Mouse (Mus musculus): ENCODE measurements around the gene Mpp4. TPM values are rescaled to one million over a fixed set of nuclear protein-coding genes. Genes with fewer than 3 reads are reported as not detected.

The Mpp4 gene
- polyA plus RNA-seq, 1 experiment from 2014 or later: 0.20 TPM

DNA sequence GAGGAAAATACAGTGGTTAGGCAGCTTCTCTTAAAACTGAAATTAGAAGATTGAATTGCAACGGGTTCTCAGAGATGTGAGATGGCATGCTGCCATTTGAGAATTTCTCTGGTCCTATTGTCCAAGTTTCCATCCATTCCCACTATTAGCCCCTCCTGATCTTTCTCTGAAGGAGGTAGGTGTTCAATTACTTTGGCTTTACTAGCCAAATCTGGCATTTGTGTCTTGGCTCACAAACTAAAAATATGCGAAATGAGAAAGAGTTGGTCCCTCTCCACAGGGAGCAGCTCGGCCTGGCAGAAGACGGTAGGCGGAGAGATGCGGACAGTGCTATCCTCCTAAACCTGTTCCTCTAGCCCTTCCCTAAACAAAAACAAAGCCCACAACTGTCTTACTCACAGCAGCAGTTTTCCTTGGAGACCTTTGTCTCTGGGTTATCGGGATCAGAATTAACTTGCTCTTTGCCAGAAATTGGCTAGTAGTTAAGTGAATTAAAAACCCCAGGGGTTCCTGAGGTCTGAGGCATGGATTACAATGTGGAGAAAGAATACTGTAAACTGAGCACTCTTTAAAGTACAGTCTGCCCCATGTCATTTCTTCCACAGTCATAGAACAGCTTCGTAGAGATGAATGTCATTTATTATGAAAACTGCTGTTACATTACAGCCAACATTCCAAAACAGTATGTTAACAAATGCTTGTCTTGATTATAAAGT lies 722 bp downstream of the Mpp4 start:
- WGBS: 82% methylated on average over 8 of the region's 8 CpGs
- DNase-seq (ENCODE audit: low spot score): no peak

DNA sequence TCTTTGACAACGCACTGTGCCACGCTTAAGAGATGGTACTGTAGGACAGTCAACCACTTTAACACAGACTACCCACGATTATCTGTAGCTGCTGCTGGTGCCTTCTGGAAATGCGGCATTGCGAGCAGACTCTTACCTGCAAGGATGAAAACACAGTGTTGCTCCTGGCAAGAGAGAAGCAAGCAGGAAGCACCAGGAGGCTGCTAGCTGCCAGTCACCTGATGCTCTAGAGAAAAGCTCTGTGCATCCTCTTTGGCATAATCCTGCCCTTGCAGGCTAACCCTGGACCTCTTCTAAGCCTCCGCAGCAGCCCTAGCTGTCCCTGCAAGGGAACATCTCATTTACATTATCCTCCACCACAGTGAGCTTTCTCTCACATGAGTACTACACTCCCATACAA lies 1.8 kb downstream of the Mpp4 start:
- Histone ChIP-seq H3K4me1 (no peaks in the 10 kb centered on the region), H3K4me3 (no peak overlapping the region), H3K27me3 (ENCODE audit: low read depth, poor library complexity, severe bottlenecking) (no peaks in the 10 kb centered on the region), H3K9me3 (replicated peaks) (no peaks in the 10 kb centered on the region), H3K27ac (no peak overlapping the region), H3K36me3 (peaks cover 21% of the 10 kb centered on the region)
- no peak for DNase-seq (ENCODE audit: low spot score)
- 81% methylated on average over 6 of the region's 6 CpGs for WGBS

More for the DNA sequence above, 722 bp downstream of the Mpp4 start:
- H3K9me3 ChIP-seq (replicated peaks): no peaks in the 10 kb centered on the region
- no peaks in the 10 kb centered on the region for H3K27me3 ChIP-seq (ENCODE audit: low read depth, poor library complexity, severe bottlenecking)
- no peak overlapping the region for H3K27ac ChIP-seq
- H3K4me3 ChIP-seq: no peak overlapping the region
- peaks cover 32% of the 10 kb centered on the region for H3K36me3 ChIP-seq
- H3K4me1 ChIP-seq: no peaks in the 10 kb centered on the region

DNA sequence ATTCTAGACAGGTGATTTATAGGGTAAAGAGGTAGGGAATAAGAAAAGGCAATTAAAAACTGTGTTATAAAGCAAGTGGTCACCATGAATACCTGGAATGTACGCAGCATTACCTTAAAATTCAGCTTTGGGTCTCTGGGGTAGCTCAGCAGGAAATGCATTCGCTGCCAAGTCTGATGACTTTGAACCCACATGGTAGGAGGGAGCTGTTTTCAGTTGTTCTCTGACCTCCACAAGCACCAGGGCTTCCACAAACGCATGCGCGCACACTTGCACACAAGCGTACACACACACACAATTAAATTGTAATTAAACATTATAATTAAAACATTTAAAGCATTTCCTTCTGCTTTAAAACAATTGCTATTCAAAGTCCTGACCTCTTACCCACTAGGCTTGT lies 2.3 kb downstream of the Mpp4 start:
- Histone ChIP-seq H3K36me3 (peaks cover 19% of the 10 kb centered on the region), H3K9me3 (replicated peaks) (no peaks in the 10 kb centered on the region), H3K4me1 (no peaks in the 10 kb centered on the region), H3K4me3 (no peak overlapping the region), H3K27ac (no peak overlapping the region), H3K27me3 (ENCODE audit: low read depth, poor library complexity, severe bottlenecking) (no peaks in the 10 kb centered on the region)
- DNase-seq (ENCODE audit: low spot score): no peak
- WGBS: 84% methylated on average over 6 of the region's 6 CpGs

DNA sequence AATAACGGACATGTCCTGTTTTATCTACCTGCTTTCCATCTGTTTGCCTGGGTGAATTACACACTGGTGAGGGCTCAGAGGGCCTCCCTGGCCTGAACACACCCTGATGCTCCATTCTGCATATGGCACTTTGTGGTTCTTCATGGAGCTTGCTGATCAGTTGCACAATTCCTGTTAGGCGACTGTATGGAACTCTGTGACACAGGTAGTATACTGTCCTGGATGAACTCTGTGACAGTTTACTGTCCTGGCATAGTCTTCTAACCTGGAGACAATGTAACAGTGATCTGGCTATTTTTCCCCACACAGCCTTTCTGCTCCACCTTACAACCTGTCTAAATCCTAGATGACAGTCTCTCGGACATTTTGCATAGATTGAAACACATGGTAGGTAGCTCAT lies 4.1 kb downstream of the Mpp4 start:
- DNase-seq (ENCODE audit: low spot score): no peak
- Histone ChIP-seq H3K9me3 (replicated peaks) (no peaks in the 10 kb centered on the region), H3K4me1 (no peaks in the 10 kb centered on the region), H3K27ac (no peak overlapping the region), H3K36me3 (peaks cover 16% of the 10 kb centered on the region), H3K27me3 (ENCODE audit: low read depth, poor library complexity, severe bottlenecking) (no peaks in the 10 kb centered on the region), H3K4me3 (no peak overlapping the region)
- 88% methylated on average over 3 of the region's 3 CpGs for WGBS

DNA sequence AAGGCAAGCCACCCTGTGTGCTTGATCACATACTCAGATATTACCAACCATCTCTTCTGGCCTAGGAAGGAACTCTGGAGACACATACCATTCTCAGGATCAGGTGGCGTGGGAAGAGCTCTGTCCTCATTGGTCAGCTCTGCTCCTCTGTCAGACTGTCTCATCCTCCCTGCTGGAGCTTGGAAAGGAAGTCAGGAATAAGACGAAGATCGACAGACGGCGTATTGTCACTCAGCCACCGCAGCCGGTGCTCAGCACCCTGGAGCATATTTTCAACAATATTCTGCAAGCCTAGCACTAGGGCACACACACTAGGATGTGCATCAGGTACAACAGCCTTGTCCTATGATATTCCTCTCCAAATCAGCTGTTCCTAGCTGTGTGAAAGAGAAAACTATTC lies 4.7 kb downstream of the Mpp4 start:
- 89% methylated on average over 7 of the region's 7 CpGs for WGBS
- Histone ChIP-seq H3K36me3 (peaks cover 13% of the 10 kb centered on the region), H3K27ac (no peak overlapping the region), H3K4me1 (no peaks in the 10 kb centered on the region), H3K27me3 (ENCODE audit: low read depth, poor library complexity, severe bottlenecking) (no peaks in the 10 kb centered on the region), H3K9me3 (replicated peaks) (no peaks in the 10 kb centered on the region), H3K4me3 (no peak overlapping the region)
- no peak for DNase-seq (ENCODE audit: low spot score)

DNA sequence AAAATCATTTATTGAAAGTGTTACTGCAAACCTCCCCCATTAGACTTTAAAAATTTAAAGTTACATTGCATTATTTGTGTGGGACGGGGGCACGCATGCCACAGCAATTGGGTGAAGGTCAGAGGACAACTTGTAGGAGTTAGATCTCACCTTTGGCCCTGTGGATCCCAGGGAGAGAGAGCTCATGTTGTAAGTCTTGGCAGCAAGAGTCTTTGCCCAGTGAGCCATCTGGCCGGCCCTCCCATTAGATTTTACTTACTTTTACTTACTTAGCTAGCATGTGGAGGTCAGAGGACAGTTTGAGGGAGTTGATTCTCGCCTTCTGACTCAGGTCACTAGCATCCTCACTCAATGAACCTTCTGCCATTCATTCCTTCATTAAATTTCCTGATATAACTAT lies 5.3 kb downstream of the Mpp4 start:
- no peaks in the 10 kb centered on the region for H3K9me3 ChIP-seq (replicated peaks)

DNA sequence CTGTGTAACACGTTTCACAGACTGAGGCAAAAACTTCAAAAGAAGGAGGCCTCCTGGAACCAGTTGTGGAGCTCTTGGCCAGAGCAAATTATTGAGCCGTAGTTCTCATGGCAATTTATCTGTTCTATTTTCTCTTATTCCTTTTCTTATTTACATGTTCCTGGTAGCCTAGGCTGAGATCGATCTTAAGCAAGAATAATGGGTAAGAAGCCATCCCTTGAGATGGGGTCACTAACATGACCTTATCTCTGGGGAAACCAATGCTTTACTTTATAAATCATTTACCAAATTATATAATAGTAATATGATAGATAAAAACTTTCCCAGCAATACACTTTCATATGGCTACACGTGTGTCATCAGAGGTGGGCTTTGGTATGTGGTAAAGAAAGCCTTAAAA lies 10.8 kb downstream of the Mpp4 start:
- Histone ChIP-seq H3K27ac (no peak overlapping the region), H3K4me3 (no peak overlapping the region), H3K9me3 (replicated peaks) (no peaks in the 10 kb centered on the region), H3K36me3 (no peaks in the 10 kb centered on the region), H3K4me1 (no peaks in the 10 kb centered on the region), H3K27me3 (ENCODE audit: low read depth, poor library complexity, severe bottlenecking) (no peaks in the 10 kb centered on the region)
- DNase-seq (ENCODE audit: low spot score): no peak
- WGBS: 81% methylated on average over 4 of the region's 4 CpGs

More for the DNA sequence above, 5.3 kb downstream of the Mpp4 start:
- peaks cover 6% of the 10 kb centered on the region for H3K36me3 ChIP-seq
- H3K4me3 ChIP-seq: no peak overlapping the region
- WGBS: 86% methylated on average over 4 of the region's 4 CpGs
- H3K27ac ChIP-seq: no peak overlapping the region
- DNase-seq (ENCODE audit: low spot score): no peak
- H3K27me3 ChIP-seq (ENCODE audit: low read depth, poor library complexity, severe bottlenecking): no peaks in the 10 kb centered on the region
- no peaks in the 10 kb centered on the region for H3K4me1 ChIP-seq

DNA sequence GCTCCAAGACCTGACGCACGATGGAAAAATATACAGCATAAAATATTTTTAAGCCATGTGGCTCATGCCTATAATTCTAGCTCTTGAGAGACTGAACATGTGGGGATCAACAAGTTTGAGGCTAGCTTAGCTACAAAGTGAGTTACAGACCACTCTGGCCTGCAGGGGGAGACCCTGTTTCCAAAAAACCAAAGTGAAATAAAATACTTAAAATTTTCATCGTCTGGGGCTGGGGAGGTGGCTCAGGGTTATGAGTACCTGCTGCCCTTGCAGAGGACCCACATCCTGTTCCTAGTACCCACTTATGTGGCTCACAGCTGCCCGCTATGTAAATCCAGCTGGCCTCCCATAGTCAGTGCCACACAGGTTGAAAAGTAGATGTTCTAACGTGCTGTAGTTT lies 12.6 kb downstream of the Mpp4 start:
- DNase-seq (ENCODE audit: low spot score): no peak
- Histone ChIP-seq H3K36me3 (no peaks in the 10 kb centered on the region), H3K9me3 (replicated peaks) (no peaks in the 10 kb centered on the region), H3K4me3 (no peak overlapping the region), H3K27ac (no peak overlapping the region), H3K27me3 (ENCODE audit: low read depth, poor library complexity, severe bottlenecking) (no peaks in the 10 kb centered on the region), H3K4me1 (no peaks in the 10 kb centered on the region)
- WGBS: 82% methylated on average over 5 of the region's 5 CpGs

DNA sequence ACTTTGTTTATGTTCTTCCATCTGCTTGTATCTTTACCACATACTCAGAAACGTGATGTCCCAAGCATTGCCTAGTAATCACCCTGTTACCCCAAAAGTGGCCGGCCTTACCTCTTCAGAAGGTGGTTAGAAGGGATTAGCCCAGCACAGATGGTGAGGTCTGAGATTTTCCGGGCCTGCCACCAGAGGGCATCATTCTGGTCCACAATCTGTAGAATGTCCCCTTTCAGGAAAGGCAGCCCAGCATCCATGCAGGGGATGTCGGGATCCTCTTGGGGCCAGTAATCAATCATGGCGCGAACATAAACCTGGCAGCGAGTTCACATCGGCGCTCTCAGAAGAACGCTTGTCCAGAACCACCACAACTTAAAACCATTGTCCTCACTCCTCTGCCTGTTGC lies 18.6 kb downstream of the Mpp4 start:
- no peaks in the 10 kb centered on the region for H3K27me3 ChIP-seq (ENCODE audit: low read depth, poor library complexity, severe bottlenecking)
- H3K4me3 ChIP-seq: no peak overlapping the region
- no peaks in the 10 kb centered on the region for H3K9me3 ChIP-seq (replicated peaks)
- no peak overlapping the region for H3K27ac ChIP-seq
- peak; percentile 38 for DNase-seq (ENCODE audit: low spot score)
- no peaks in the 10 kb centered on the region for H3K36me3 ChIP-seq
- no peaks in the 10 kb centered on the region for H3K4me1 ChIP-seq
- 76% methylated on average over 10 of the region's 10 CpGs for WGBS

DNA sequence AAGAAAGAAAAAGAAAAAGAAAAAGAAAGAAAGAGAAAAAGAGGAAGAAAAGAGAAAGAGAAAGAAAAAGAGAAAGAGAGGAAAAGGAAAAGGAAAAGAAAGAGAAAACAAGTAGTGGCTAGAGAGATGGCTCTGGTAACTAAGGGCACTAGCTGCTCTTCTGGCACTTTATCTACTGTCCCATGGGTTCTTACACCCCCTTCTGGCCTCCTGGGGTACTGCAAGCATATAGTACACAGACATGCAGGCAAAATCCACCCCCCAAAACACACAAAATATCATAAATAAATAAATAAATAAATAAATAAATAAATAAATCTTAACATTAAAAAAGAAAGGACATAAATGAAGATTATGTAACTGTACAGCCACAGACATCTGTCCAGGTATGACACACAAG lies 20.4 kb downstream of the Mpp4 start:
- peak; percentile 68 for DNase-seq (ENCODE audit: low spot score)
- H3K27me3 ChIP-seq (ENCODE audit: low read depth, poor library complexity, severe bottlenecking): no peaks in the 10 kb centered on the region

DNA sequence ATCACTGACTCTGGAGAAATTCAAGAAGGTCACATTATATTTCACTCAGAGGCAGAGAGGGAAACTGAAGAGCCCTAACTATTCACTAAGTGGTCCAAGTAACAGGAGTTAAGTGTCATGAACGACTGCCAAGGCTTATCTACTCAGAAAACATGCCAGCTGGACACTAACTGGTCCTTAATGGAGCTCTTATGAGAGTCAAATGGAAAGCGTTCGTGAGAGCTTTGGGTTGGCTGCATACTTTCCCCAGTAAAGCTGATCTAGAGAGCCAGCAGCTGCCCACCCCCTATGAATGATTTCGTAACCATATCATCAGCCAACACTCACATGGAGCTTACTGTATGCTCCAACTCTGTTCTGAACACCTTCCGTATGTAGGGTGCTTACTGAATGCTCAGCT lies 28.8 kb downstream of the Mpp4 start:
- Histone ChIP-seq H3K27ac (no peak overlapping the region), H3K27me3 (ENCODE audit: low read depth, poor library complexity, severe bottlenecking) (no peaks in the 10 kb centered on the region), H3K9me3 (replicated peaks) (no peaks in the 10 kb centered on the region), H3K36me3 (no peaks in the 10 kb centered on the region), H3K4me3 (no peak overlapping the region), H3K4me1 (no peaks in the 10 kb centered on the region)
- no peak for DNase-seq (ENCODE audit: low spot score)
- 81% methylated on average over 5 of the region's 5 CpGs for WGBS

More for the DNA sequence above, 20.4 kb downstream of the Mpp4 start:
- Histone ChIP-seq H3K27ac (no peak overlapping the region), H3K36me3 (no peaks in the 10 kb centered on the region), H3K9me3 (replicated peaks) (no peaks in the 10 kb centered on the region), H3K4me1 (no peaks in the 10 kb centered on the region), H3K4me3 (no peak overlapping the region)

DNA sequence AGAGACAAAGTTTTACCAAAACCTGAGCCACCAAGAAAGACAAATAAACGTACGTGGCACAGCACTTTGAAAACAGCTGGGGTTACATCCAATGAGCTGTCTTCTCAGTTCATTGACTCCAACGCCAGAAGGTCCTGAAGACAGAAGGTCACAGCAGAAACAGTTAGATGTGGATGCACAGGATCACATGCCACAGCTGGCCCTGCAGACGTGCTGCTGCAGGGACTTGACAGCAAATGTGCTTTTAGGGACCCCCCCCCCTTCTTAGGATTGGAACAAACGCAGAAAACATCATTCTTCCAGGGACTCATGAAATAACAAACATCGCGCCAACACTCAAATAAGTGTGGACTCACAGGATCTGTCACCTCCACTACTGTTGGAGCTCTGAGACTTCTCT lies 34.3 kb downstream of the Mpp4 start:
- no peaks in the 10 kb centered on the region for H3K36me3 ChIP-seq
- no peak for DNase-seq (ENCODE audit: low spot score)
- peaks cover 4% of the 10 kb centered on the region; the same call in 1 of the 2 replicates for H3K4me1 ChIP-seq
- H3K9me3 ChIP-seq (replicated peaks): no peaks in the 10 kb centered on the region
- no peak overlapping the region for H3K27ac ChIP-seq
- 74% methylated on average over 7 of the region's 7 CpGs for WGBS
- no peak overlapping the region for H3K4me3 ChIP-seq
- H3K27me3 ChIP-seq (ENCODE audit: low read depth, poor library complexity, severe bottlenecking): no peaks in the 10 kb centered on the region

DNA sequence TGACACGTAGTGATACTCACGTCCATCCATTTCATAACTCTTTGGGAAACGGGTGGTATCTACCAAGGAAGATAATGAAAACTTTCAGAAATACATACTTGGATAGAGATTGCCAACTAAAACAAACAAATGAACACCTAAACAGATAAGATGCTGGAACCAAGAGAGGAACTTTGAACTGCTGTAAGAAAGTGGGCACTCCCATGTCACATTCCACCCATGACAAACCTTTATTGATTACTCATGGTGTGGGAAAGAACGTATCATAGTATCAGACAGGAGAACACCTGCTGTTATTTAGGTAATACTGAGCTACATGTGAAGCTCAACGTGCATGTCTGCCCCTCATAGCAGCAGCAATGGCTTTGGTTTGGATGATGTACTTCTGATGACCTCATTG lies 37.6 kb downstream of the Mpp4 start:
- no peaks in the 10 kb centered on the region for H3K9me3 ChIP-seq (replicated peaks)
- H3K27me3 ChIP-seq (ENCODE audit: low read depth, poor library complexity, severe bottlenecking): no peaks in the 10 kb centered on the region
- H3K36me3 ChIP-seq: no peaks in the 10 kb centered on the region
- no peak overlapping the region for H3K4me3 ChIP-seq
- H3K27ac ChIP-seq: no peak overlapping the region
- 79% methylated on average over 5 of the region's 5 CpGs for WGBS
- peaks cover 5% of the 10 kb centered on the region for H3K4me1 ChIP-seq
- DNase-seq (ENCODE audit: low spot score): no peak
